Mouse (Mus musculus) heart, postnatal 10 days (tissue): ENCODE data around the gene Klf12. TPM values are rescaled to one million over a fixed set of nuclear protein-coding genes. Genes with fewer than 3 reads are reported as not detected.

Experiments used
- DNase-seq, 2 experiments: peaks; one replicate each; pipeline ENCODE4 v3.0.0; 2021
- intact Hi-C: fragments of 180-260 bp; cut with DNase I; formaldehyde crosslinking; loops from one replicate; pipeline ENCODE4 v1.15.1; 2025
- total RNA-seq, 2 experiments: library from RNA; stranded (reverse); gene quantifications; 2 replicates each; pipeline ENCODE4 v1.2.3; 2021

Klf12 gene
- total RNA-seq = 10 to 100 TPM; 15.3 to 17.4 TPM

DNA sequence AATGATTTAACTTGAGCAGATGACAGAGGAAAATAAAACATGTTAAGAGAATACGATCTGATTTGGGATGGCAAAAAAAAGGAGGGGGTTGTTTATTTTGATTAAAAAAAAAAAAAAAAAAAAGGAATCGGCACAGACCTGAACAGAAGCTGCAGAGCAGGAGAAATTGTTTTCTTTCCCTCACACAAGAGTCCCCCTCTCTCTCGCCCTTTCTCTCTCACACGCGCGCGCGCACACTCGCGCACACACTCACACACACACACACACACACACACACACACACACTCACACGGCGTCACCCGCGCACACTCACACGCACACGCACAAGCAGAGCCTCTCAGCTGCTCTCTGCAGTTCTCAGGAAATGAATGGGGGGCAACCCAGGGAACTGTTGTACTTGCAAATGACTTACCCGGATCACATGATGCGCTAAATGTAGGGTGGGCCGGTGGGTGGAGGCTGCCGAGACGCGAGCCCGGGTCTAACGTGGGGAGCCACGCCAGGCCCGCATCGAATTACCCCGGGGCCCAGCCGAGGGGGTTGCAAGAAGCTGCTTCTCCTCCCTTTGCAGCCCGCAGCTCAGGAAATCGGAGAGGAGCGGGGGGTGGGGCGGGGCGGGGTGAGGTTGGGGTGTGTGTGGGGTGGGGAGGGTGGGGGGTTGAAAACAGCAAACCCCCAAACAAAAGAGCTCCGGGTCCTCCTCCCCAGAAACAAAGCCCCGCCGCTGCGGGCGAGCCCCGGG lies at the start of gene Klf12:
TSS of gene Klf12 (minus strand) at position 561 of the 742 bp plus-strand sequence.
- intact Hi-C loops = loop anchor here (5.0 to 10.0 kb wide), 3 partner anchors 72 to 1011 kb away; no protein-coding TSS in a partner anchor
- DNase-seq = peak; percentile 89

DNA sequence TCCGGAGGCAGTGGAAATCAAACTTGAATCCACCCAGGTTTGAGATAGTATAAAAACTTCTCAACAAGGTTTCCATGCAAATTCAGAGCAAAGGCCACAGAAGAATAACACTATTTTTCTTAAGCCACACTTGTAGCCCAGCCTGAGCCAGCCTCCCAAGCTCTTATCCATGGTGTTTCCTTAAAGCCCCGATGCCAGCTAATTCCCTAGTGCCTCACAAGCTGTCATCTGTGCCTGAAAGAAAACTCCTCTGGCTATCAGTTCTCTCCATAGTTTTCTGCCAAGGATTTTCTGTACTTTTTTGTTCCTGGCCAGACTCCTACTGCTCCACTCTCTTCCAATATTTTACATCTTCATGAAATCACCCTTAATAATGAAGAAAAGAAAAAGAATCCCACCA lies 48.9 kb upstream of the Klf12 start:
- peak; percentile 42 to 43 for DNase-seq
- intact Hi-C loops = no loop called here

DNA sequence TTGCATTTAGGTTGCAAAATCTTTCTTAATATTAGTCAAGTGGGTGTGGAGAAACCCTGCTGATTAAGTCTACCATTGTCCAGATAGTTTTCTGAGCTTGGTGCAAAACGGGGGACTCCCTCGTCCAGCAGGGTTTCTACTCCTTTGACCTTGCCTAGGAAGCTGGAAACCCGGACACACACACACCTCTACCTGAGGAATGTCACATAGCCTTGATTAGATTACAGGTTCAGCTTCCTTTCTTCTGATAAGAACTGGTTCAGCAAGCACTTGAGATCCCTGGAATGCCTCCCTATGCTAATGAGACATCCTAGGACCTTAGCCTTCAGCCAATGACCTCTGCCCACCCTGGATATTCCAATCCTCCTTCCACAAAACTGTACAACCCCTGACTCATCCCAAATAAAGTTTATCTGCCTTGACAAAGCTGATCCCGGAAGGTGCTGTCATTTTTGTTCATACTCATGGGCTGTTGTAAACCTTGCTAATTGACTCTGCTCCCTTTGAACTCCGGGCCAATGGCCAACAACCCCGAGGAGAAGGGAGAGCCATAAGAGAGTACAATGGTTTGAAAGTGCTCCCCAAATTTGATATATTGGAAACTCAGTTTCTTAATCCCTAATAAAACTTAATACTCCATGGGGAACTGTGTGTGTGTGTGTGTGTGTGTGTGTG lies 44.3 kb upstream of the Klf12 start:
- DNase-seq = no peak
- intact Hi-C loops = no loop called here

GRCm38 (mm10) chr14:100324303-100324702 lies 39.8 kb upstream of the Klf12 start:
- no peak for DNase-seq
- intact Hi-C loops = no loop called here

DNA sequence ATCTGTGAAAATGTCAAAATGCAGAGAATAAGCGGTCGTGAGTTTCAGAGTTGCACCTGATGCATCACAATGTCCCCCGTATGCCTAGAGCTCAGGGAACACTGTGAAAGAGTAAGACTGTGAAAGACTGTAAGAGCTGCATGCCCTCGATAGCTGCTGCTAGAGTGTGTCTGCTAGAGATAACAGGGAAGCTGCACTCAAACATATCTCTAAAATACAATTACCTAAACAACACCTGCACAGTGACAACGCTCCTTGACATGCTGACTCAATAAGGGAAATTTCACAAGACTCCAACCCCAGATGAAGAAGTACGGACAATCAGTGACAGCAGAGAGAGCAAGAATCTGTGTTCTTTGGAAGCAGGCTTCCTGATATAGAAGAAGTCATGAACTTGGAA lies 37.5 kb upstream of the Klf12 start:
- no peak for DNase-seq

GRCm38 (mm10) chr14:100316780-100317179 lies 32.3 kb upstream of the Klf12 start:
- no peak for DNase-seq
- intact Hi-C loops = no loop called here

More for the DNA sequence above, 37.5 kb upstream of the Klf12 start:
- intact Hi-C loops = no loop called here

GRCm38 (mm10) chr14:100314099-100314498 lies 29.6 kb upstream of the Klf12 start:
- no peak for DNase-seq
- intact Hi-C loops = no loop called here

DNA sequence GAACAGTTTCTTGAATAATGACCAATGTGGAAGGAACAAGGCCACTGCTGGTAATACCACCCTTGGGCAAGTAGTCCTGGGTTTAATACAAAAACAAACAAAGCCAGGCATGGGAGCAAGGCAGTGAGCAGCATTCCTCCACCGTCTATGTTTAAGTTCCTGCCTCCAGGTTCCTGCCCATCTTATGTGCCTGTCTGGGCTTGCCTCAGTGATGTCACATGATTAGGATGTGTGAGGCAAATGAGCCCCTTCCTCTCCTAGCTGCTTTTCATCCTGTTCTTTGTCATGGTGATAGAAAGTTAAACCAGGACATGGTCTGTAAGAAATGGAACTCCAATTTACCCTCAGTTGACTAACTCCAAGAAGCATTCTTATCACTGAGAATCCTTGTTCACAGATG lies 16.4 kb upstream of the Klf12 start:
- DNase-seq = no peak
- intact Hi-C loops = no loop called here

DNA sequence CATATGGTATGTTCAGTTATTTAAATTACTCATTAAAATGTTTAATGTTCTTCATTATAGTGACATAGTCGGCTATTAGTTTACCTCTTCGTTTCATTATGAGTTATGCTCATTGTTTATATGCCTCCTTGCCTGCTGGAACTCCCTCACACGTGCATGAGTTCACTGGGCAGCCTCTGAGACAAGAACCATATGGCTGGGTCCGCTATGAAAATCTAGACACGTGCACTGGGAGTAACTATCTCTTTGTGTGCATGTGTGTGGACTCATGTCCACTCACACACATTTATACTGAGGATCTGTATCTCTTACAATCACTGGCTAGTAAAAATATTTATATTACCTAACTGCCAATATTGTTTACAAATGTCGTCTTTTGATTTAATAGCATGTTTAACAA lies 14.4 kb upstream of the Klf12 start:
- intact Hi-C loops = no loop called here

DNA sequence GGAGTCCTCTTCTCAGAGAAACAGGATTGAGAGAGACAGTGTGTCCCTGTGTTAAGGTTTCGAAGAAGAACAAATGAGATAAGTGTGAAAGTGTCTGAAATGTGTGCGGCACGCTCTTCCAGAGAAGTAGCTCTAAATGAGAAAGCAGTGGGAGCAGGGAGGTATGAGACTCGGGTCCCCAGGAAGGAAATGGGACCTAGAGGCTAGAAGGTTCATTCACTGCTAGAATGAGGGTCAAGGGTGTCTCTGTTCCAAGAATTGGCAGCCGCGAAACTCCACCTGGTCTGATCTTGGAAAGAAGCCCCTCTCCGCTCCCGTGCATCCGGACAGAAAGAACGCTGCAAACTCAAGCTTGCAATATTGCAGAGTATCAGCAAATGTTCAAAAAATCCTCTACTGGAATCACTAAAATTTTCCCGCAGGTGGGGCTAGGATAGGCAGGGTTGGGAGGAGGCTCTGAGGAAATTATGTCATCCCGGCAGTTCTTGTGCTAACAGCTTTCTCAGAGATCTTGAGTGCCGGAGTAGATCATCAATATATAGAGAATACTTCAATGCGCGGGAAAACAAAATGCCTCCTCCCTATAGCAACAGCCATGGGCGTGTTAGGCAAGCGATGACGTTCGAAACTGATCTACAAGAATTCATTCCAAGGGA lies 2.2 kb upstream of the Klf12 start:
- intact Hi-C loops = loop anchor here (5.0 to 10.0 kb wide), 5 partner anchors 109 to 1008 kb away; no protein-coding TSS in a partner anchor
- DNase-seq = peak; percentile 18 to 26

More for the DNA sequence above, 14.4 kb upstream of the Klf12 start:
- no peak for DNase-seq

- intact Hi-C loops = loop anchor here (5.0 to 10.0 kb wide), 5 partner anchors 109 to 1009 kb away; no protein-coding TSS in a partner anchor
- peak; percentile 81 to 86 for DNase-seq
These were observed 1.4 kb upstream of the Klf12 start for GRCm38 (mm10) chr14:100285656-100286585.

- peak; percentile 80 to 83 for DNase-seq
- intact Hi-C loops = loop anchor here (5.0 to 10.0 kb wide), 7 partner anchors 73 to 1010 kb away; no protein-coding TSS in a partner anchor
These were observed 579 bp upstream of the Klf12 start for GRCm38 (mm10) chr14:100284861-100285655.

DNA sequence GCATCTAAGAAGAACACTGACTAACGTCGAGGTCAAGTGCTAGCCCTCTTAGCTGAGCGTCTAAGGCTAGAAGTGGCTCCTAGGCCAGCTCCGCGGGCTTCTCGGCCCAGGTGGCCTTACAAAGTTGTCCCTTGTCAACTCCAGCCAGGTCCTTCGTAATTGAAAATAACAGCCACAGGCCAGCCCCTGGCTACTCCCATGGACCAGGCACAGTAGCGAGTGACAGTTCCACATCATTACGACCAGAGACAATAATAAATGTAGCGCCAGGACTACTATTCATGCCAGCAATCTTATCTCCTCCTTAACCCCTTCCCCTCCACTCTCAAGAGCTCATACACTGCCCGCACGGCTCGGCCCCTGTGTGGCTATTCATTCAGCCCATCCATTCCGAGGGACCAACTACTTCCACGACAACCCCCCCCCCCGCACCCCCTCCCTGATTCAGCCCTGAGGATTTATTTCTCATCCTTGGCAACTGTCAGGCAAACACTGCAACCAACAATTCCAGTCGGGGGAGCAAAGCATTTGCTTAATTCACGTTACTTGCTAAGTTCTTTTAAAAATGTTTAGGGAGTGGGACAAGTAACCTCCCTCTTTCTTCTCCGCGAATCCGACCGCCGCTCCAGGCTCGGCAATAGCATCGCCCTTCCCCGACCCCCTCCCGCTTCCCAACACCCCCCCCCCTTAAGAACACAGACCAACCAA lies 914 bp downstream of the Klf12 start:
- DNase-seq = peak; percentile 57 to 62
- intact Hi-C loops = loop anchor here (5.0 to 10.0 kb wide), 3 partner anchors 71 to 1011 kb away; no protein-coding TSS in a partner anchor

- intact Hi-C loops = loop anchor here (5.0 to 10.0 kb wide), 3 partner anchors 70 to 1012 kb away; no protein-coding TSS in a partner anchor
- DNase-seq = no peak
These were observed 1.8 kb downstream of the Klf12 start for GRCm38 (mm10) chr14:100282651-100283050.

DNA sequence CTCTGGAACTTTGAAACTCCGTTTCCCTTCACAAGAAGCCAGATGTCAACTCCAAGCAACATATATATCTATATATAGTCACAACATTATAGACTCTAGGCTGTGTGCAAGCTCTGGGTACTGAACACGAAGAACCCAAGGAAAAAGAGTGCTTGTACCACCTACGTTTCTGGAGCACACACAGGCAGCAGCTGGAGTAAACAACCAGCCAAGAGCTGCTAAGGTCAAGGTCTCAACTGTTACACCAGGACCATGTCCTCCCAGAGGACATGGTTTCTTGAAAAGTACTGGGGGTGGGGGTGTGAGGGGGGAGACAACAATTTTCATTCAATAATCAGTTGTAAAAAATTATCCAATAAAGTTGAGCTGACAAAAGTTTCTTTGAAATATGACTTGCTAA lies 2.7 kb downstream of the Klf12 start:
- peak in 1 of 2 experiments; percentile 18 for DNase-seq
- intact Hi-C loops = loop anchor here (5.0 to 10.0 kb wide), 3 partner anchors 69 to 1013 kb away; no protein-coding TSS in a partner anchor

DNA sequence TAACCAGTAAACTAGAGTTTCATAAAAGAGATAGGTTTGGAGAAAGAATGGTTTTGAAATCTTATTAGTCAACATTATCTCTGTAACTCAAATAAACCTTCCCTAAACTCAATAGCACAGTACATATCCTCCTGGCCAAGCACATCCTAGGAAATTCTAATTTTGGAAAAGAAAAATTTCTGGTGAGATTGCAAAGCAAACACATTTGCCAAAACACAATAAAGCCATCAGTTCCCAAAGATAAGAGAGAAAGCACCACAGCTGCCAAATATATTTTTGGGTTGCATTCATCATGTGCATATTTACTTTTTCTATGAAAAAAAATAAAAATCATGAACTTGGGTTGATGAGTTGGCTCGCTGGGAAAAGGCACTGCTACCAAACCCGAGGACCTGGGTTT lies 10.3 kb downstream of the Klf12 start:
- intact Hi-C loops = no loop called here

GRCm38 (mm10) chr14:100260531-100260930 lies 23.9 kb downstream of the Klf12 start:
- DNase-seq = peak; percentile 30 to 37
- intact Hi-C loops = no loop called here

More for the DNA sequence above, 10.3 kb downstream of the Klf12 start:
- DNase-seq = no peak

GRCm38 (mm10) chr14:100243046-100243445 lies 41.4 kb downstream of the Klf12 start:
- intact Hi-C loops = no loop called here
- DNase-seq = no peak
